Mouse (Mus musculus) gastrocnemius, adult 2 months (tissue): ENCODE results near the gene Vegfd. TPM values are rescaled to one million over a fixed set of nuclear protein-coding genes. Genes with fewer than 3 reads are reported as not detected.

Source experiments
- DNase-seq: peaks from one replicate; pipeline ENCODE4 v3.0.0; 2022
- H3K27ac ChIP-seq: fragments of 200-600 bp; 2 replicates; pipeline ENCODE4 v1.8.1; 2022; ENCODE audit warnings: mild to moderate bottlenecking
- H3K4me3 ChIP-seq: fragments of 200-600 bp; 2 replicates; pipeline ENCODE4 v1.8.1; 2022; ENCODE audit warnings: mild to moderate bottlenecking, moderate library complexity
- CTCF ChIP-seq: fragments of 200-600 bp; IDR thresholded peaks from 2 replicates; pipeline ENCODE4 v1.8.1; 2022; ENCODE audit warnings: antibody characterized with exemption, mild to moderate bottlenecking, moderate library complexity
- intact Hi-C: fragments of 180-260 bp; cut with DNase I; formaldehyde crosslinking; loops from one replicate; pipeline ENCODE4 v1.15.1; 2025
- total RNA-seq, 2 experiments: library from RNA; stranded (reverse); gene quantifications; 2 replicates each; pipeline ENCODE4 v1.2.3; 2021

Vegfd gene
- total RNA-seq, 2 experiments from 2014 or later: 2.6 to 2.7 TPM

GRCm38 (mm10) chrX:164428224-164428623 is 55.0 kb downstream of the Vegfd start:
- no peak overlapping the region for H3K4me3 ChIP-seq
- intact Hi-C loops: no loop called here
- DNase-seq: no peak

GRCm38 (mm10) chrX:164430621-164431020 is 57.4 kb downstream of the Vegfd start:
- DNase-seq: no peak
- H3K4me3 ChIP-seq: no peak overlapping the region
- intact Hi-C loops: no loop called here
- H3K27ac ChIP-seq: no peak overlapping the region
- no peak for TF ChIP-seq CTCF

More at GRCm38 (mm10) chrX:164428224-164428623, 55.0 kb downstream of the Vegfd start:
- TF ChIP-seq CTCF: no peak
- no peak overlapping the region for H3K27ac ChIP-seq

GRCm38 (mm10) chrX:164431133-164431532 is 58.0 kb downstream of the Vegfd start:
- intact Hi-C loops: no loop called here
- no peak for TF ChIP-seq CTCF
- no peak for DNase-seq
- H3K27ac ChIP-seq: no peak overlapping the region
- H3K4me3 ChIP-seq: no peak overlapping the region

GRCm38 (mm10) chrX:164431541-164431940 is 58.4 kb downstream of the Vegfd start:
- H3K27ac ChIP-seq: no peak overlapping the region
- intact Hi-C loops: no loop called here
- DNase-seq: no peak
- no peak overlapping the region for H3K4me3 ChIP-seq
- TF ChIP-seq CTCF: no peak

GRCm38 (mm10) chrX:164432682-164433081 is 59.5 kb downstream of the Vegfd start:
- H3K4me3 ChIP-seq: no peak overlapping the region
- no peak for DNase-seq
- intact Hi-C loops: no loop called here
- no peak overlapping the region for H3K27ac ChIP-seq
- no peak for TF ChIP-seq CTCF

- peak within 1 kb of the TSS; percentile 65 for H3K4me3 ChIP-seq
- peak; percentile 34 for DNase-seq
- intact Hi-C loops: no loop called here
- peak within 1 kb of the TSS; percentile 89 for H3K27ac ChIP-seq
- TF ChIP-seq CTCF: no peak
Measured at GRCm38 (mm10) chrX:164436709-164437108, 63.5 kb downstream of the Vegfd start, which contains the start of gene Asb11. TSS of gene Asb11 (plus strand) at chrX:164436994.

GRCm38 (mm10) chrX:164439462-164439861 is 66.3 kb downstream of the Vegfd start:
- no peak for TF ChIP-seq CTCF
- intact Hi-C loops: no loop called here
- H3K27ac ChIP-seq: peak overlapping the region; percentile 89

GRCm38 (mm10) chrX:164440140-164440539 is 67.0 kb downstream of the Vegfd start:
- Histone ChIP-seq H3K27ac (peak overlapping the region; percentile 89), H3K4me3 (peak overlapping the region; percentile 65)
- intact Hi-C loops: loop anchor here (10.0 kb wide), 1 partner anchor 135 kb away; no protein-coding TSS in a partner anchor
- DNase-seq: peak; percentile 81
- no peak for TF ChIP-seq CTCF

More at GRCm38 (mm10) chrX:164439462-164439861, 66.3 kb downstream of the Vegfd start:
- peak overlapping the region; percentile 65 for H3K4me3 ChIP-seq
- peak; percentile 18 for DNase-seq

GRCm38 (mm10) chrX:164440703-164441102 is 67.5 kb downstream of the Vegfd start:
- DNase-seq: no peak
- H3K27ac ChIP-seq: peak overlapping the region; percentile 89

GRCm38 (mm10) chrX:164441306-164441705 is 68.1 kb downstream of the Vegfd start:
- intact Hi-C loops: loop anchor here (10.0 kb wide), 1 partner anchor 137 kb away; no protein-coding TSS in a partner anchor
- peak overlapping the region; percentile 65 for H3K4me3 ChIP-seq
- no peak for DNase-seq
- peak overlapping the region; percentile 89 for H3K27ac ChIP-seq
- TF ChIP-seq CTCF: no peak

More at GRCm38 (mm10) chrX:164440703-164441102, 67.5 kb downstream of the Vegfd start:
- H3K4me3 ChIP-seq: peak overlapping the region; percentile 65
- no peak for TF ChIP-seq CTCF
- intact Hi-C loops: loop anchor here (10.0 kb wide), 1 partner anchor 136 kb away; no protein-coding TSS in a partner anchor

- intact Hi-C loops: loop anchor here (5.0 to 10.0 kb wide), 2 partner anchors 141 to 263 kb away; no protein-coding TSS in a partner anchor
- TF ChIP-seq CTCF: no peak
- no peak for DNase-seq
- Histone ChIP-seq H3K4me3 (no peak overlapping the region), H3K27ac (no peak overlapping the region)
Measured at GRCm38 (mm10) chrX:164445601-164446000, 72.4 kb downstream of the Vegfd start.

- Histone ChIP-seq H3K4me3 (no peak overlapping the region), H3K27ac (no peak overlapping the region)
- intact Hi-C loops: loop anchor here (5.0 to 10.0 kb wide), 2 partner anchors 141 to 264 kb away; no protein-coding TSS in a partner anchor
- DNase-seq: no peak
- TF ChIP-seq CTCF: peak; percentile 44
Measured at GRCm38 (mm10) chrX:164446106-164446551, 73.0 kb downstream of the Vegfd start.

- no peak for DNase-seq
- H3K27ac ChIP-seq: no peak overlapping the region
- H3K4me3 ChIP-seq: no peak overlapping the region
- no peak for TF ChIP-seq CTCF
- intact Hi-C loops: loop anchor here (5.0 to 10.0 kb wide), 2 partner anchors 142 to 265 kb away; no protein-coding TSS in a partner anchor
Measured at GRCm38 (mm10) chrX:164446835-164447681, 73.9 kb downstream of the Vegfd start.
